Mouse (Mus musculus) neutrophil, adult 65 days (primary cell): ENCODE data around the gene Ywhae. TPM values are rescaled to one million over a fixed set of nuclear protein-coding genes. Genes with fewer than 3 reads are reported as not detected.

ENCODE experiments used
- total RNA-seq: library from RNA; stranded (reverse); gene quantifications from 2 replicates; pipeline ENCODE4 v1.2.4, GENCODE M21; 2023

Ywhae gene
- total RNA-seq, result 182 and 196 TPM in 2 replicates

GRCm38 (mm10) chr11:75732434-75733226, at the start of gene Ywhae:
TSS of gene Ywhae (plus strand) at chr11:75732869.

GRCm38 (mm10) chr11:75796029-75796445, 63.4 kb downstream of the Ywhae start, which contains the start of gene Doc2b:
TSS of gene Doc2b (minus strand) at chr11:75796049.

Other genes starting within 250 kb of the Ywhae start
- gene Prpf8, start 246.1 kb upstream of the Ywhae start, total RNA-seq, result 101 and 113 TPM in 2 replicates
- gene Rilp, start 222.8 kb upstream of the Ywhae start, total RNA-seq, result 0.84 and 0.85 TPM in 2 replicates
- 0.79 and 1.1 TPM in 2 replicates for gene Scarf1, start 219.3 kb upstream of the Ywhae start, total RNA-seq
- gene Slc43a2, start 201.2 kb upstream of the Ywhae start, total RNA-seq, result 48.8 and 80.5 TPM in 2 replicates
- gene Pitpna, start 144.8 kb upstream of the Ywhae start, total RNA-seq, result 231 and 247 TPM in 2 replicates
- 101 and 111 TPM in 2 replicates for gene Inpp5k, start 101.9 kb upstream of the Ywhae start, total RNA-seq
- 50.0 and 62.0 TPM in 2 replicates for gene Myo1c, start 82.4 kb upstream of the Ywhae start, total RNA-seq
- 49.7 and 73.0 TPM in 2 replicates for gene Crk, start 53.6 kb upstream of the Ywhae start, total RNA-seq
- gene Doc2b, start 63.2 kb downstream of the Ywhae start, total RNA-seq, result not detected in 2 replicates
- gene Rph3al, start 205.6 kb downstream of the Ywhae start, total RNA-seq, result 2.0 and 3.7 TPM in 2 replicates